Mouse (Mus musculus) adrenal gland, adult 18-20 months (tissue): ENCODE results near the gene Defb19. TPM values are rescaled to one million over a fixed set of nuclear protein-coding genes. Genes with fewer than 3 reads are reported as not detected.
A peak's percentile ranks its signal among the peaks of the same experiment; 100 is the strongest.

ENCODE experiments used
- DNase-seq, 2 experiments: peaks; one replicate each; pipeline ENCODE4 v3.0.0; 2021 to 2022; ENCODE audit warnings: low spot score in 2 of 2
- long read RNA-seq, 2 experiments: library from polyadenylated mRNA; stranded (forward); transcript quantifications; one replicate each; pipeline ENCODE4 v2.0.0; 2021
- total RNA-seq, 2 experiments: library from RNA; stranded (reverse); gene quantifications; 1 replicate in 1 of 2; 2 replicates in 1 of 2; pipeline ENCODE4 v1.2.3; 2021

Defb19 gene
- total RNA-seq: under 1 TPM in 1 of 2 experiments, not detected in 1; 0.93 TPM
- long read RNA-seq, experiment 1: 0 reads
- long read RNA-seq, experiment 2: 0 reads

DNA sequence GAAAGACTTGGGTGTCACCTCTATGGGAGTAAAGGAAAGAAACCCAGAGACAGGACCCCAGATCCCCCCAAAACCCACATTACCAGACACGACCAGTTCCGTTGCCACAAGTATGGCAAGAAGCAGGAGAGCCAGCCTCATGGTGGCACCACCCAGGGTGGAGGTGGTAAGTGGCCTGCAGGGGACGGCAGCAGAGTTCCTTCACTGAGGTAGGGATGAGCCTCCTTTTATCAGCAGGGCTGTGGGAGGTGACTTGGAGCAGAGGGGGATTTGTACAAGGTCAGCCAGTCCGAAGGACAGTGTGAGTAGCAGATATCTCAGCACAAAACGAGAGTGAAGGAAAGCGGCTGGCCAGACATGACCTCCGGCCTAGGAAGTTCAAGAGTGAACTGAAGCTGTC, at the start of gene Defb19:
TSS of gene Defb19 (minus strand) at position 206 of the 400 bp plus-strand sequence.
- DNase-seq: no peak

DNA sequence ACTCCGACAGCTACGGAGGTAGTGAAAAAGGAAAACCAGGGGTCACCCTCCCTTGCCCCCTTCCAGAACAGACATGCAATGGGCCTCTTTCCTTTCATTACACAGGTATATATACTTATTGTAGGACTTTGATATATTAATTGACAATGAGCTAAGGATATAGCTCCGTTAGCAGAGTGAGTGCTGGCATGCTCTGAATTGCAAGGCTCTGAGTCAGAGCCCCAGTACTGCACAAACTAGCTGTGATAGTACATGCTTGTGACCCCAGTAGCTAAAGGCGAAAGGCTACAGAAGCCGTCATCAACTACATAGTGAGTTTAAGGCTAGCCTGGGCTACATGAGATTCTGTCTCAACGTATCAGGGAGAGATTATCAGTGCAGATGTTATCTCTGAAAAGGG, 49.8 kb upstream of the Defb19 start:
- DNase-seq: no peak

DNA sequence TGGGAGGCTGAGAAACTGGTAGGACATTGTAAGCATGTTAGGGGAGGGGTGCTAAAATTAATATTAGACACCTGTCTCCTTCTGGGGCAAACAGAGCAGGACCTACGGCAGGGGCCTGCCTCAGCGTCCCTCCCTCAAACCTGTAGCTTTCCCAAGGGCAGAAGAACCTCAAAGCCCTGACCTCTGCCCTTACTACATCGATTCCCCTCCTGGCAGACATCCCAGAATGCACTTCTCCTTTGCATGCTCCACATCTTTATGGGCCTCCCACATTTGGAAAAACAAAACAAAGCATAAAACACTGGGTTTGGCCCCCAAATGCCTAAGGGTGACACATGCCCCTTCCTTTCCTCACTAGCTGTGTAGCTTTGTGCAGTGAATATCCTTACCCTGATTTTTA, 49.1 kb upstream of the Defb19 start:
- no peak for DNase-seq

DNA sequence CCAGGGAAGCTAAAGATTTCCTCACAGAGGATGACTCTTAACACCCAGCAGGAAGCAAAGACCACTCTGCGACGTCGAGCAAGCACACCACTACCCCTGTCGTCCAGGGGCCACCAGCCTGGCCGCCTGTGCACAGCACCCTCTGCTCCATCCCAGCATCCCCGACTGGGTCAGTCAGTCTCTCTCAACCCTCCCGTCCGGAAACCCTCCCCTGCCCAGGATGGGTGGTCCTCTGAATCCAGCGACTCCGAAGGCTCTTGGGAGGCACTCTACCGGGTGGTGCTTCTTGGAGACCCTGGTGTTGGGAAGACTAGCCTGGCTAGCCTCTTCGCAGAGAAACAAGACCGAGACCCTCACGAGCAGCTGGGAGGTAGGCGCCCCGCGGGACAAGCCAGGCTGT, 48.0 kb upstream of the Defb19 start:
- no peak for DNase-seq

DNA sequence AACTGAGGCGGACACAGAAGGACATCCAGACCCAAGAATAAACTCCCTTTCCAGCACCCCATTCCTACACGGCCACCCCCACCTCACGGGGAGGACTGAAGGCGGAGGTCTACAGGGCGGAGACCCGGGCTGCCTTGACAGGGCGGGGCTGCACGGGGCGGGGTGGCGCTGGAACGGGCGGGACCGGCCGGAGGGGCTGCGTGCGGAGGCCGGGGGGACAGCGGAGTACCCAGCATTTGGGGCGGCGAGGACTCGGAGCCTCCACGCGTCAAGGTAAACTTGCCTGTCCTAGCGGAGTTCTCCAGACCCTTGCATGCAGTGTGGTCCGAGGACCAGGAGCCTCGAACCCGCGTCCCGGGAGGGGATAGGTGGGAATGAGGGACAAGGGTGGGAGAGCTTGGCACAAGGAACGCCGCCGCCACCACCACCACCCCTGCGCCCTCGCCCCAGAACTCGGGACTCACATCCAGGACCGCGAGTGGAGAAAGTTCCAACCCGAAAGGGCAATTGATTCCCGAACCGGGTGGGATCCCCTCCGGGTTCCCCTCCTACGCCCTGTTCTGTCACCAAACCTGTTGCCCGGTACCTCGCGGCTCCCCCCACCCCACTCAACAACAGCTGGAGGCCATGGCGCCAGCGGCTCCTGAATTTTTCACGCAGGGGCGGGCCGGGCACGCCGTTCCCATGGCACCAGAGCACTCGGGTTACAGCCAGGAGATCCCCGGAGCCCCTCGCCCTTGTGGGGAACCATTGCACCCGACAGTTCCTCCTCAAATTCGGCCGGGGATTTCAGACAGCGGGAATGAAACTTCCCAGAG, 46.9 kb upstream of the Defb19 start, which contains the start of gene Rem1:
TSS of gene Rem1 (plus strand) at position 178 of the 818 bp plus-strand sequence.
- peak in 1 of 2 experiments; percentile 45 for DNase-seq

DNA sequence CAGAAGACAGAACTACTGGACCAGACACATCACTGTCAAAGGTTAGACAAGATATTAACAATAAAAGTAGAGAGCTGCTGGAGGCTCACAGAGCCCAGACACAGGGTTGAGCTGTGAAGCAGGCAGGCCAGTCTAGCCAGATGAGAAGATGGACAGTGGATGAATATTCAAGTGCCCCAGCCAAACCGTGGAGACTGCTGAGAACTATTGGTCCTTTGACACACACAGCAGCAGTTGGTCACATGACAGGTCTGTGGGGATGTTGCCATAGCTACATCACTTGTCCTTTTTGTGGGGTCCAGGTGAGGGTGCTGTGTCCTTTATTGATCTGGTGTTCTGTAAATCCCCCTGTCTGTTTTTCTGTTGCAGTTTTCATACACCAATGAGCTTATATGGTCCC, 45.1 kb upstream of the Defb19 start:
- no peak for DNase-seq

DNA sequence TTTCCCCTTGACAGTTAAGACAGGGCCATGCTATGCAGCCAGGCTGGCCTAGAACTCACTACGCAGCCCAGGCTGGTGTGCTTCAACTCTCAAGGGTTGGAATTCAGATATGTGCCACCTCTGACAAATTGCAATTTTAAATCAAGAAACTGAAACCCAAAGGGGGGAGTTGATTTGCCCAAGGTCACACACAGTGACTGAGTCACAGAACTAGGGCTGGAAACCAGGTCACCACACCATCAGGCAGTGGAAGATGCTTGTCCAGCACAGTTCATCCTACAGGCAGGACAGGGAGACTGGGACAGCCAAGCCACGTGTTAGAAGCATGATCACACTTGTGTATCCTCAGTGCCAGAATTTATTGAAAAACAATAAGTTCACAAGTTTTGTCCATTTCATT, 44.5 kb upstream of the Defb19 start:
- DNase-seq: no peak

DNA sequence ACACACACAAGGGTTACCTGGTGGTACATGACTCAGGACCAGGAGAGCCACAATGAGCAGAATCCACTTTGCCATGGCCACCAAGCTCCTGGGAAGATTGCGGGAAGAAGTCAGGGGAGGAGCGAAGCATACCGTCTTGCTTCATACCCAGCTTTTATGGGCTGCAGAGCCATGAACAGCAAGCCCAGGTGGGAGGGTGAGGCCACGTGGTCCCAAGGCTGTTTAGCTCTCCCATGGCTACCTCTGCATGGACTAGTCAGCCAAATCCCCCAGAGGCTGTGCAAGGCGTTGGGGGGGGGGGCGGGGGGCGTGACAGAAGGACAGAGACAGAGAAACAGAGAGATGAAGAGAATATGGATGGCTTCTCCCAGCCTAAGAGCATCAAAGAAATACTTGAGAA, 42.8 kb upstream of the Defb19 start, which contains the start of gene Defb25:
TSS of gene Defb25 (minus strand) at position 101 of the 400 bp plus-strand sequence.
- DNase-seq: no peak

DNA sequence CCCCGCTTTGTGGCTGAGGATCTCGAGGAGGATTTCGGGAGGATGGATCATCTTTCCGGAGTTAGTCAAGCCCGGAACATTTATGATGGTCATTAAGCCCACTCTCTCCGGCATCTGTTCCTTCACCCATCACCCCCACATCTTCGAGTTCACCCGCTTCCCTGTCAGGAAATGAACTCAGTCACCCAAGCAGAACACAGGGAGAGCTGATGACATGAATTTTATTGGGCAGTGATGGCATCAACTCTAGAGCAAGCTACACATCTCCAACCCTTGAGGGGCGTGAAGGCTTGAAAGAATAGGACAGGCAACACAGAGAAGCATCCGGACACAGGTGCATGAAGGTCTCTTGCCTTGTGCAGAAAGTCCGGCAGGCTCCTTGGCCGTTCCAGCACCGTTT, 42.0 kb upstream of the Defb19 start:
- no peak for DNase-seq

DNA sequence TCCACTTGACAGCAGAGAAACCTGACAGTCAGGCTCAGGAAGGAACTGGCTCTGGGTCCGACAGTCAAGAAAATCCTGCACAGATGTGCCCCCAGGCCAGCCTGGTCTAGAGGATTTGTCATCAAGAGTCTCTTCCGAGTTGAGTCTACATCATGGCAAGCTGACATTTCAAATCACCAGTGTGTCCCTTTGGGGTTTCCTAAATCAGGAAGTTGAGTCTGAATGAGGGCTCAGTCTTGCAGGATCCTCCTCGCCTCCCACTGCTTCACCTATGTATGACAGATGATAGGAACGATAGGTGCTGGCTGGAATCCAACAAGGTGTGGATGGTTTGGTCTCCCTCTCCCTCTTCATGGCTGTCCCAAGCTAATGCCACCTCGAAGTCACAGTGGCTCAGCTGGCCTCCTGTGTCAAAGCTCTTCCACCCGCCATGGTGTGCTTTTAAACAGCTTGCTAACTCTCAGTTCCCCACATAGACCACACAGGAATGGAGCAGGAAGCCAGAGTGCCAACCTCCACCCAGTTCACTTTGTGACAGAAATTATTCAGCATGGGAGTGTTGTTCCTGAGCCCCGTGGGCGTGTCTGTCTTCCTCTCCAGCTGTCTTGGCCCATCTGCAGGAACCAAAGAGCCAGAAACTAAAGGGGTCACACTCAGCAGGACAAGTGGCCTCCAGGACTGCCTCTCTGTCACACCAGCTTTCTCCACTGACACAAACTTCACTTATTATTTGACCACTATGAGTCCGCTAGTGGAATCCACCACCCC, 40.4 kb upstream of the Defb19 start:
- no peak for DNase-seq

DNA sequence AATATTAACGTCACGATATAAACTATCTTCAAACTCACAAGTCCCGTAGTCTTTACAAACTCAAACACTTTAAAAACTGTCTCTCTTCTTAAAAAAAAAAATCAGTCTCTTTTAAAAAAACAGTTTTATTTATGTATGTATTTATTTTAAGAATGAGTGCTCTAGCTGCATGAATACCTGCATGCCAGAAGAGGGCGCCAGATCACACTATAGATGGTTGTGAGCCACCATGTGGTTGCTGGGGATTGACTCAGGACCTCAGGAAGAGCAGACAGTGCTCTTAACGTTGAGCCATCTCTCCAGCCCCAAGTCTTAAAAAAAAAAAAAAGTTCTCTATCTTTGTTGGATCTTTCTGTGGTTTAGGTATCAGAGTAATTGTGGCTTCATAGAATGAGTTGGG, 37.3 kb upstream of the Defb19 start:
- DNase-seq: no peak

DNA sequence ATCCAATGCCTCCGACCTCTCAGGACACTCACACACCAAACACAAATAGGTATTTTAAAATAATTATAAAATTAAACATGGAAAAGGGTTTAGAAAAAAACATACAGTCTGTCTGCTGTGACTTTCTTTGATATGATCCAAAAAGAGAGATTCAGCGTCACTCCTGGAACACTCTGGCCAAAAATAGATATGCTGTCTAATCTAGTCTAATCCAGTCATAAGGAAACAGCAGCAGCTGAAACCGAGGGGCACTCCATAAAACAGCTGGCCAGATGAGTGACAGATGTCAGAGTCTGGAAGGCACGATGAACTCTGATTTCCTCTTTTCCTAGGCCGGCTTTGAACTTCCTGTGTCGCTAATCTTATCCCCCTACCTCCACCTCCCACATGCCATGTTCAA, 36.4 kb upstream of the Defb19 start:
- DNase-seq: no peak

DNA sequence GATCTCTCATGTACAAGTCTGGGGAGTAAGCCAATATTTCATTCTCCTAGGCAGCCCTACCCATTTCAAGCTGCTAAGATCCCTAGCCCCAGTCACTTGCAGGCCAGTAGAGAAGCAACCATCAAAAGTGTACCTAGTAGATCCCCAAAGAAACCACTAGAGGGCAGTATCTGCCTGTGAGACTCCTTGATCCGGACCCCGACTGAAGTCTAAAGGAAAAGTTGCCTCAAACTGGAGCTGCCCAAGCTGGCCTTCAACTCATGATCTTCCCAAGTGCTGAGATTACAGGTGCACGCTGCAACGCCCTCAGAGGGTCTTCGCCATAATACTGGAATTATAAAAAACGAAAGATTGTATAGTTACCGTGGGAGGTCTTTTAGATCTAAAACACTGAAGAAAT, 35.5 kb upstream of the Defb19 start:
- DNase-seq: peak in 1 of 2 experiments; percentile 52

DNA sequence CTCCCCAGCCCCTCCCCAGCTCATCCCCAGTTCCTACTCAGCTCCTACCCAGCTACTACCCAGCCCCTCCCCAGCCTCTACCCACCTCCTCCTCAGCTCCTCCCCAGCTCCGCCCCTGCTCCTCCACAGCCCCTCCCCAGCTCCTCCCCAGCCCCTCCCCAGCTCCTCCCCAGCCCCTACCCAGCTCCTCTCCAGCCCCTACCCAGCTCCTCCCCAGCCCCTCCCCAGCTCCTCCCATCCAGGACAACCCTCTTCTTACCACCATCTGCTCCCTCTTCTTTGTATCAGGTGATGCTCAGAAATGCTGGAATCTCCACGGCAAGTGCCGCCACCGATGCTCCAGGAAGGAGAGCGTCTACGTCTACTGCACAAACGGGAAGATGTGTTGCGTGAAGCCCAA, 32.1 kb upstream of the Defb19 start:
- no peak for DNase-seq

DNA sequence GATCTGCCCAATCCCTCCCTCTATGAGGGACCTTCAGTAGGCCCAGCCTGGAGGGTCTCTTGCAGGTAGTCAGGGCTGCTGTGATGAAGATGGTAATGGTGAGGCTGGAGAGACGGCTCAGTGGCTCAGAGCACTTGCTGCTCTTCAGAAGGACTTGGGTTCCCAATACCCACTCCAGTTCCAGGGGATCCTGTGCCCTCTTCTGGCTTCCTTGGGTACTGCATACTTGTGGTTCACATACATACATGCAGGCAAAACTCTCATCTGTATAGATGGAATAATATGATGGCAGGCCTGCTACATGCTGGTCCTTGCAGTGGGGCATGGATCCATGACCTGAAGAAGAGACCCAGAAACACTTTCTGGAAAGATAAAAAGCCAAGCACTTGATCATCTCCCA, 28.6 kb upstream of the Defb19 start:
- DNase-seq: no peak

DNA sequence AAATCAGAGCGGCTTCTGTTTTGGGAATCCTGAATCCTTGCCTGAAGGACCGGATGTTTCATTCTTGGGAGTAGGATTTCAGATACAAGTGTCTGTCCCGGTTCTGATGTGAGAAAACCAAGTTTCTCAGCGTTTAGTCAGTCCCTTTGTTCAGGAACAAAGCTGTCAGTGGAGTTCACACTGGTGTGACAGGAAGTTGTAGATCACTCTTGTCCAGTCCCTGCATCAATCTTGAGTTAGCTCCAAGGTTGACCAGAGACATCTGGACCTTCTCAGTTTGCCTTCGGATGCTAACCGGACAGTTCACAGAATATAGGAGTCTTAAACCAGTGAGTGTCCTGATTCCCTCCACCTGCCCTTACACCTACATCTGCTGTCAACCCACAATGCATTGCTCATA, 27.6 kb upstream of the Defb19 start:
- DNase-seq: no peak

DNA sequence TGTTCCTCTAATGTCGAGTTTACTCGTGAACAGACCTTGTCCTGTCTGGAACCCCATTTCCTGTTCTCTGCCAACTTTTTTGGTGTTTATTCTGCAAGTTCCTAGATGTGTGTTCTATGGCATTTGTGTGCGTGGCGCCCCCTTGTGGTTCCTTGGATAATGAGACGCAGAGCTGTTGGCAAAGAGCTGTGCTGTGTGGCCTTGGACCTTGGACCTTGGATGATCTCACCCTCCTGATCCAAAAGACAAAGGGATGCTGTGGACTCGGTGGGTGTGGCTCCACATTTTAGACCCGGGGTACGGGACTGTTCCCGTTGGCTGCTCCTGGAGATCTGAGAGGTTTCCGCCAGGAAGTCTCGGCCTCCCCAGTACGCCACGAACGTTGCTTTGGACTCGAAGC, 23.9 kb upstream of the Defb19 start, which contains the start of gene Defb36:
TSS of gene Defb36 (plus strand) at position 271 of the 400 bp plus-strand sequence.
- peak; percentile 70 for DNase-seq

DNA sequence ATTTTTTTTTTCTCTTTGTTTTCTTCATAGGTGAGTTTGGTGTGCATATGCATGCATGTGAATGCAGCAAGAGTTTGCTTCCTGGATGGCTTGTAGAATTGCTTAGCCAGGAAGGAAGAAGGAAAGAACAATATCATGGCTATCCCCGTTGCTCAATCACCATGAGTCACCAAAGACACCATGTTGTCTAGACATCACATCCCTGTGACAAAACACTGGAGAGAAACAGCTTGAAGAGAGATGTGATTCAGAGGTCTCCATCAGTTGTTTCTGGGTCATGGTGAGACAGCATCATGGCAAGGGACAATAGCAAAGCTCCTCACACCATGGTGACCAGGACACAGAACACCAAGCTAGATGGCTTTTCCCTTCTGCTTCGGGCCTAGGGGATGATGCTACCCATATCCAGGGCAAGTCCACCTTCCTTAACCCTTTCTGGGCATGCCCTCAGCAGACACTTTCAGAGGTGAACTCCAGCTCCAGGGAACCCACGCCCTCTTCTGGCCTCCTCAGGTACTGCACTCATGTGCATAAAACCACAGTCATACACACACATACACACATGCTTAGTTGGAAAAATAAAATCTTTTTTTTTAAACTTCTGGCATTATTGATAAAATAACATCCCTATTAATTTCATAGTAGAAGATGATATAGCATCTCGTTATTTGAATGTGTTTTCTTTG, 21.3 kb upstream of the Defb19 start:
- DNase-seq: no peak

DNA sequence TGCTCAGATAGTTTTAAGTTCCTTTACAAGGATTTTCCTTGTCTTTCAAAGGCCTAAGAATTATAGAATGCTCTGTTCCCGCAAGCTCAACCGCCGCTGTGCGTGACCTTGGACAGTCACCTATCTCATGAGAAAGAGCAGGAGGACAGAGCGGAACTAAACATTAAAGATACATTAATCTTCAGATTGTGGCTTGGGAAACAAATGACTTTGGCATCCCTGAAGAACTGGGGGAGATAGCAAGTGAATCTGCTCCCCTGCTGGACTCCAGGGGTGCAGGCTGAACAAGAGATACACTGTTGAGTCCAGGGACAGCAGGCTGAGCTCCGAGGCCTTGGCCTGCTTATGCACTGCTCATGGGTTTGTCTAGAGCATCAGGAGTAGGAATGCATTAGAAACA, 20.0 kb upstream of the Defb19 start:
- DNase-seq: peak in 1 of 2 experiments; percentile 12

DNA sequence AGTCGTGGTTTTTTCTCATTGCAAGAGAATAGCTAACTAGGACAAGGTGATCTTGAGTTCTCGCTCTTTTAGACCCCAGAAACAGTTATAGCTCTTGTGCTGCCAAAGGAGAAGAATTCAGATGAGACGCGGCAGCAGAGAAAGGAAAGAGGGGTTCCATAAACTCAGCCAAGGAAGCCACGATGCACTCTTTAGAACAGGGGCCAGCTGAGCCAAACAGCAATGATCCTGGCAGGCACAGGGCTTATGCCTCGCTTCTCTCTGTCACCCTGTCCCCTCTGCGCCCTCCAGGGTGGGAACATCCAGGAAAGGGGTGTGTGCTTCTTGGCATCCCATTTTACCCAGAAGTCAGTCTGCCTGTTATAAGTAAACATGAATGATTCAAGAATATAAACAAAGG, 19.2 kb upstream of the Defb19 start, which contains the start of gene Defb45:
TSS of gene Defb45 (minus strand) at position 101 of the 400 bp plus-strand sequence.
- no peak for DNase-seq

DNA sequence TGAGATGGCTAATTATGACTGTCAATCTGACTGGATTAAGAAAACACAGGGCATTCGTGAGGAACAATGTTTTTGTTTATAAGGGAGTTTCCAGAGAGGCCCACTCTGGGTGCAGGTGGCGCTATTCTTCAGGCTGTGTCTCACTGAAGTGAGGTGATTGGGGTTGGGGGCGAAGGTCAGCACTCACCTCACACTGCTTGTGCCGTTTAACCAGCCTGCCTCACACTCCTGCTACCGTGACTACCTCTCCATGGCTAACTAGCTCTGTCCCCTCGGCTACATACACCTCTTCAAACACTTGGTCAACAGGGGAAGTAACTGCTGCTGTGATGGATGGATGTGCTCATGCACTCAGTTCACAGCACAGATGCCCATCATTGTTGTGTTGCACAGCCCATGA, 8.9 kb upstream of the Defb19 start:
- DNase-seq: no peak
